Mouse (Mus musculus) B cell, adult 2 months (primary cell): ENCODE results near the gene Ap5s1.

Source experiments
- DNase-seq, 2 experiments: peaks; one replicate each; pipeline ENCODE4 v3.0.0; 2022

Gene Ap5s1

DNA sequence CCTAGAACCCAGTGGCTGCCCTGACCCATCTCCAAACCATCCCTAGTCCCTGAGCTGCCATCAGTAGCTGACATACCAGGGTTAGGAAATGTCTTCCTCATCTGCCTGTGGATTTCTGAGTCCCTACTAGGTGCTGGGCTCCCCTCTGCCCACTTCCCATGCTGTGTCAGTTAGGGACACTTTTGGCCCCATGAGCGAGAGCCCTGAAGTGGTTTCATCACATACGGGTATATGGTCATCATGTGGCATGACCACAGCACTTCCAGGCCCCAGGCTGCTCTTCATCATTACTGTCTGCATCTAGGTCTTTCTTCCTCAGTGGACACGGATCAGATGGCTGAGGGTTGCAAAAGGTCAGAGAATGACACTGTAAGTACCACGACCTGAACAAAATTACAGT lies at the start of gene Ap5s1:
Gene Ap5s1 (plus strand): TSS at position 301 of the 400 bp plus-strand sequence.
- DNase-seq = no peak

DNA sequence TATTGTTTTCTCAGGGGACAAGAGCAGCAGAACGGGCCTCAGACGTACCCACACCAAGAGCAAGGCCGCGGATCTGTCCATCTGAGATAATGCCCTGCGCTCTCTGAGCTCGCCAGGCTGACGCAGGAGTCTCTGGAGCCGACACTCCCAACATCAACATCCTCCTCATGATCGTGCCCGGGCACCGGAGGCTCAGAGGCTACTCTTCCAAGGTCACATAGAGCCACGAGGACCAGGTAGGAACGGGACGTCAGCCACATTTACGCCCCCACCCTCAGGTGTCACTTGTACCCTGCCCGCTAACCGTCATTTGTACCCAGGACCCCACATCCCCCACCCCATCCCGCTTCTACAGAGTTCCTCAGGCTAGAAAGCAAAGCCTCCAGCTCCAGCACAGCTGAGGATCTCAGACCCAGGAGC lies 47.4 kb upstream of the Ap5s1 start:
- DNase-seq = no peak

- peak; percentile 94 to 96 for DNase-seq
These were observed 46.8 kb upstream of the Ap5s1 start, which contains the start of gene 1700037H04Rik for GRCm38 (mm10) chr2:131159938-131160581. Gene 1700037H04Rik, minus strand, starts transcription at chr2:131160081.

DNA sequence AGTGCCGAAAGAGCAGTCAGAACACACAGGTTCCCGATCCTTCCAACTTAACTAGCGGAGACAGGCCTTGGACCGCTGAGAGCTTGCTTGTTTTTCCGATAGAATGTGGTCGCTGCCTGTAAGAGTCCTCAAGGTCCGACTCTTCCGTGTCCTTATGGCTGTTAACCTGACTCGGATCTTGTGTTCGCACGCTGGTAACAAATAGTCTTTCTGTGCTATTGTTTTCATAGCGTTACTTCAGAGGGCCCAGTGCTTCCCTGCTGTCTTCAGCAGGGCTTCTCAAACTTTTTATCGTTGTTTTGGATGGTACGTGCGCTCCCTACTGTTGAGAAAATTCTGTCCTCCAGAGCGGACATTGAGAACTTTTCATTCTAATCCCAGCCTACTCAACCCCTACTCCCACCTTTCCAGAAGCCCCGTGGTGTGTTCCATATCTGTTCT lies 46.2 kb upstream of the Ap5s1 start:
- no peak for DNase-seq

GRCm38 (mm10) chr2:131163924-131164323 lies 43.0 kb upstream of the Ap5s1 start:
- no peak for DNase-seq

GRCm38 (mm10) chr2:131166172-131166571 lies 40.7 kb upstream of the Ap5s1 start:
- DNase-seq = no peak

DNA sequence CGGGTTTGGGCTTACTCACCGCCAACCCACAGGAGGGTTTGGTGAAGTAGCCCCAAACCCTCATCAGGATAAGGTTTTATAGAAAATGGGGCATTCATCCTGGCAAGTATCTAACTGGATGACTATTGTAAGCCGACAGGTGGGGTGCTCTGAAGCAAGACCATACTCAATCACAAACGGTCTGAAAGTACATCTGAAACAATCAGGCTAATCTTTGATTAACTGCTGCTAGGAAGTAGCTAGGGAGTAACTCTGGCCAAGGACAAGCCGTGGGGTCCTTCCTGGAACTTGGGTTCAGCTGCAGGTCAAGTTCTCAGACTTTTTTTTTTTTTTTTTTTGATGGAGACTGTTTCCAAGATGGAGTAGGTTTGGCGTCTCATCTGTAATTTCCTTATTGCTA lies 38.9 kb upstream of the Ap5s1 start:
- no peak for DNase-seq

- no peak for DNase-seq
These were observed 38.0 kb upstream of the Ap5s1 start for GRCm38 (mm10) chr2:131168914-131169313.

- no peak for DNase-seq
These were observed 35.9 kb upstream of the Ap5s1 start for GRCm38 (mm10) chr2:131170936-131171335.

- DNase-seq = peak; percentile 62 to 63
These were observed 35.3 kb upstream of the Ap5s1 start for GRCm38 (mm10) chr2:131171401-131172104.

DNA sequence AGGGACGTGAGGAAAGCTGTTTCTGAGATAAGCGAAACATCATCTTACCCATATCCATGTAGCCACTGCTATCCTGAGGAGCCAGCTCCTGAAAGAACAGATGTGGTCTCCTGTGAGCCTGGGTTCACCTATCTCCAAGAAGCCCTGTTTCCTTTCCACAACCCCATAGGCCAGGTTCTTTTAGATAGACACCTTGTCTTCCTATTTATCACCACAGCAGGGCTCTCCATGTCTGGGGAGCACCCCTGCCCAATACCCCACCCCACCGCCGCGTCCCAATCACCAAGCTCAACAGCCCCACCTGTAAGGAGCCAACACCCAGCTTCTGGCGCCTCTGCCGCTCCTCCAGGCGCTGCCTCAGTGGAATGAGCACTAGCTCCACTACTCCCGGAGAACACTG lies 34.6 kb upstream of the Ap5s1 start:
- DNase-seq = no peak

GRCm38 (mm10) chr2:131174700-131175099 lies 32.2 kb upstream of the Ap5s1 start:
- DNase-seq = peak; percentile 66 to 72

- no peak for DNase-seq
These were observed 31.5 kb upstream of the Ap5s1 start for GRCm38 (mm10) chr2:131175286-131175944.

- no peak for DNase-seq
These were observed 31.0 kb upstream of the Ap5s1 start for GRCm38 (mm10) chr2:131175945-131176309.

DNA sequence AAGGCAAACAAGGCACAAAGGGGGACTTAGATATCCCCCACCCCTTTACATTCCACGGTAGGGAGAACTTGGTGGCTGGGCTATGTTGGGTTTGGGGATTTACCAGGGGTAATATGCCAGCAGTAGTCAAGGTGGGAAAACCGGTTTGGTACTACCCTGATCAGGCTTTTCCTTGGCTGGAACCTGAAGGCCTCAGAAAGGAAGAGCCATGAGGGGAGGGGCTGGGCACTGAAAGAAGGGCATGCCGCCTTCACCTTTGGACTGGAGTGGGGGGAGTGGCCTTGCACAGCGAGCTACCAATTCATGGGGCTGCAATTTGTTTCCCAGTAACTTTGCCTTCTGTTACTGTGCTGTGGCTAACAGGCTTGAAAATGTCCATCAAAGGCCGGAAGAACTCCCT lies 30.4 kb upstream of the Ap5s1 start:
- DNase-seq = no peak

- no peak for DNase-seq
These were observed 28.9 kb upstream of the Ap5s1 start for GRCm38 (mm10) chr2:131177932-131178331.

DNA sequence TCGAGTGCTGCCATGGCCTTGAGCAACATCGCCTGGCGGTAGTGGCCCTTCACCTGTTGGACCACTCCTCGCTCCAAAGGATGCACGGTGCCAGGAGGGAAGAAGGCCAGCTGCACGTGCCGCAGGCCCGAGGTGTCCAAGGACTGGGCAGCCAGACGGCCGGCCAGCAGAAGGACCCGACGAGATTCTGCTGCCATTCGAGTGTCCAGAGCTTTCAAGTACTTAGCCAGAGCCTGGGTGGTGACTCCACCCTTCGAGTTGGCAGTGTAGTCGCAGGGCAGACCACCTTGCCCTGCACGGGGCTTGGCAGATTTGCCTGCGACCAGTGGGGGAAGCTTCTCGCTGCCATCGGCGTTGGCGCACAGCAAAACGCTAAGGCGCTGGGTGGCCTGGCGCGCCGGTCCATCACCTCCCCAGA lies 28.0 kb upstream of the Ap5s1 start:
- DNase-seq = no peak

DNA sequence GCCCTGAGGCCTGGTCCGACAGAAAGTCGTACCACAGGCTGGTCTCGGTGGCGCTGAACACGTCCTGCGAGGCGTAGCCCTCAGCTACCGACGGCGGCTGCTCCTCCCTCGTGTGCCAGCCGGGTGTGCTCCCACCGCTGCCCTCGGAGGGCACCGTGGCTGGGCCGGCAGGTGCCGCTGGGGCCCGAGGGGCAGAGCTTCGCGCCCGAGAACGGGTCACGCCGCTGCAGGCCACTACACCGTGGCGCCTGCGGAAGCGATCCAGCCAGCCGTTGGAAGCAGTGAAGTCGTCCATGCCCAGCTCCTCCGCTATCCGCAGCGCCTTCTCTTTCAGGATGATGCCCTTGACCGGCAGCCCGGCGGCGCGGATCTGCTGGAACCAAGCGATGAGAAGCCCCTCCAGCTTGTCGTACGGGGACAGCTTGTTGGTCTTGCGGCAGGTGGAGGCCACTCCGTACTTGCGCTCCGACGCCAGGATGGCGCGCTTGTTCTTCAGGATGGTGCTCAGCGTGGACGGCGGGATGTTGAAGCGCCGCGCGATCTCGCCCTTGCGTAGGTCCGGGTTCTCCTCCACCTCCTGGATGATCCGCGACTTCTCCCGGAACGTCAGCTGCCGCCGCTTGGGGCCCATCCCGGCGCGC lies 27.5 kb upstream of the Ap5s1 start:
- DNase-seq = peak; percentile 39 to 60

GRCm38 (mm10) chr2:131179990-131180587 lies 26.8 kb upstream of the Ap5s1 start, which contains the start of gene Cenpb:
Gene Cenpb, minus strand, starts transcription at chr2:131180067.
- DNase-seq = peak; percentile 81 to 84

GRCm38 (mm10) chr2:131186343-131186742 lies 20.5 kb upstream of the Ap5s1 start:
- no peak for DNase-seq

- DNase-seq = peak; percentile 91 to 92
These were observed 19.9 kb upstream of the Ap5s1 start, which contains the start of the genes Cdc25b and Spef1 for GRCm38 (mm10) chr2:131186771-131187601. Gene Cdc25b, plus strand, starts transcription at chr2:131186949. Gene Spef1, minus strand, starts transcription at chr2:131187282.

DNA sequence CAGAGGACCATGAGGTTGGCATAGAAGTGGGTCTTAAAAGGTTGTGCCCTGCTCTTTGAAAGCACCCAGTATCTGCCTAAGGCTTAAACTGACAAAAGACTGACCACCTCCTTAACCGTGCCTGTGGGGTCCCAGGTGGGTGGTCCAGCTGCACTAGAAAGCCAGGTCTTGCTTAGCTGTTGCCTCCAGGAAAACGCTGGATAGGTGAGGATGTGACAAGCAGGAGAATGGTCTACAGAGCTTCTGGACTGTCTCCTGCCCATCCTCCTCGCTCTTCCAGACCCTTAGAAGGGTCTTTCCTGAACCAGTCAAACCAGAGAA lies 19.3 kb upstream of the Ap5s1 start:
- DNase-seq = no peak
